In the genomic region with DNA sequence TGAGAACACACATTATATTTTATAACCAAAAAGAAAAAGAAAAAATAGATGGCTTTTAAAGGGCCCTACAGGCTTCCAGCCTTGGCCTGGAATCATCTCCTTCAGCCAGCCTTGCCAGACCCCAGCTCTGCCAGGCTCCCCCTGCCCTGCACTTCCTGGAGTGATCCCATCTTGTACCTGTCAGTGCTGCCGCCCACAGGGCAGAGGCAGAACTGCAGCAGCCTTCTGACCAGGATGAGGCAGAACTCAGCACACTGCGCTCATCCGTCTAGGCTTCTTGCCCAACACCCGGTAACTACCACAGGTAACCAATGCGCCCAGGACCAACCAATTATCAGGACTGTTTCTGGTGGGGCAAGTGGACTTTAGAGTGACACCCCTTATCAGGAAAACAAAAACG, we compare ENCODE assay signal across 11 mouse cellular contexts. TPM values are rescaled to one million over a fixed set of nuclear protein-coding genes. Genes with fewer than 3 reads are reported as not detected.
DNase-seq lines count a peak whose midpoint lies in the region; ATAC-seq and TF ChIP-seq lines count a peak whose summit lies in the region.
"Had no signal": no experiment of that assay in that cellular context is flagged by ENCODE, and none has a peak within 500 bp of the region (broad histone marks: within the 10 kb centered on the region; RNA-seq: fewer than 3 reads in every experiment).

No protein-coding gene starts in this region.

- no peak overlapping the region for H3K27ac ChIP-seq in intestine, postnatal 0 days (ENCODE audit: low read depth, low read length)
- H3K27ac ChIP-seq in intestine, embryonic 16.5 days (ENCODE audit: low read length), result no peak overlapping the region
- H3K27ac ChIP-seq in bone marrow macrophage, adult 2 months (ENCODE audit: insufficient read depth, low read depth, low read length), result no peak overlapping the region
- H3K27ac ChIP-seq in forebrain, embryonic 11.5 days (ENCODE audit: low read depth, low read length), result no peak overlapping the region
- H3K27ac ChIP-seq: embryonic facial prominence, embryonic 13.5 days; limb, embryonic 13.5 days; stomach, embryonic 15.5 days had no signal

- no peak overlapping the region for H3K9ac ChIP-seq in intestine, postnatal 0 days (ENCODE audit: low read depth, low read length)
- H3K9ac ChIP-seq in intestine, embryonic 16.5 days (ENCODE audit: low read depth, low read length), result no peak overlapping the region
- no peak overlapping the region for H3K9ac ChIP-seq in forebrain, embryonic 11.5 days (ENCODE audit: low read length)
- H3K9ac ChIP-seq: embryonic facial prominence, embryonic 13.5 days; limb, embryonic 13.5 days; stomach, embryonic 15.5 days had no signal

- WGBS in intestine, postnatal 0 days, result 44% methylated on average over 6 of the region's 6 CpGs
- 47% methylated on average over 6 of the region's 6 CpGs for WGBS in intestine, embryonic 16.5 days
- 53% methylated on average over 6 of the region's 6 CpGs for WGBS in forebrain, embryonic 11.5 days

- H3K4me1 ChIP-seq in intestine, postnatal 0 days (replicated peaks; ENCODE audit: control insufficient read depth, insufficient read depth, low read length), result no peaks in the 10 kb centered on the region
- no peaks in the 10 kb centered on the region for H3K4me1 ChIP-seq in intestine, embryonic 16.5 days (ENCODE audit: control insufficient read depth, insufficient read depth, low read length)
- peaks cover 9% of the 10 kb centered on the region for H3K4me1 ChIP-seq in E14TG2a.4 (replicated peaks; ENCODE audit: low read depth, low read length)
- H3K4me1 ChIP-seq in bone marrow macrophage, adult 2 months (ENCODE audit: control insufficient read depth, insufficient read depth, low read length), result no peaks in the 10 kb centered on the region
- H3K4me1 ChIP-seq in forebrain, embryonic 11.5 days (replicated peaks; ENCODE audit: control insufficient read depth, insufficient read depth, low read length), result peaks cover 3% of the 10 kb centered on the region
- H3K4me1 ChIP-seq: stomach, embryonic 15.5 days had no signal

- no peak for TF ChIP-seq POLR2A in bone marrow macrophage, adult 2 months (IDR thresholded peaks at IDR 0.05; ENCODE audit: borderline replicate concordance, low read depth, low read length)

- peak; percentile 80 for DNase-seq in forebrain, embryonic 11.5 days (ENCODE audit: low spot score)
- peak; percentile 44 for DNase-seq in kidney, postnatal 14 days
- DNase-seq in naive thymus-derived CD4-positive, alpha-beta T cell, adult 2 months (ENCODE audit: low read depth), result peak; percentile 20
- peak; percentile 79 for DNase-seq in thymus, postnatal 4 days

- no peak for ATAC-seq in intestine, postnatal 0 days
- no peak for ATAC-seq in intestine, embryonic 16.5 days
- ATAC-seq in forebrain, embryonic 11.5 days (replicated peaks; ENCODE audit: low FRiP score), result no peak

- no peaks in the 10 kb centered on the region for H3K27me3 ChIP-seq in intestine, postnatal 0 days (replicated peaks; ENCODE audit: control insufficient read depth, insufficient read depth, low read length)
- H3K27me3 ChIP-seq in intestine, embryonic 16.5 days (replicated peaks; ENCODE audit: control insufficient read depth, insufficient read depth, low read length), result no peaks in the 10 kb centered on the region
- peaks cover 35% of the 10 kb centered on the region for H3K27me3 ChIP-seq in E14TG2a.4 (ENCODE audit: insufficient read depth, low read length)
- H3K27me3 ChIP-seq in forebrain, embryonic 11.5 days (ENCODE audit: control insufficient read depth, insufficient read depth, low read length), result no peaks in the 10 kb centered on the region
- H3K27me3 ChIP-seq: embryonic facial prominence, embryonic 13.5 days; stomach, embryonic 15.5 days had no signal

- no peak overlapping the region for H3K4me3 ChIP-seq in intestine, postnatal 0 days (ENCODE audit: low read depth, low read length)
- H3K4me3 ChIP-seq in intestine, embryonic 16.5 days (ENCODE audit: low read length), result no peak overlapping the region
- no peak overlapping the region for H3K4me3 ChIP-seq in E14TG2a.4 (replicated peaks; ENCODE audit: low read length)
- H3K4me3 ChIP-seq in bone marrow macrophage, adult 2 months (ENCODE audit: insufficient read depth, low read length), result no peak overlapping the region
- no peak overlapping the region for H3K4me3 ChIP-seq in forebrain, embryonic 11.5 days (ENCODE audit: low read depth, low read length)
- H3K4me3 ChIP-seq: embryonic facial prominence, embryonic 13.5 days; limb, embryonic 13.5 days; stomach, embryonic 15.5 days had no signal

- TF ChIP-seq CTCF in intestine, postnatal 0 days (IDR thresholded peaks at IDR 0.05; ENCODE audit: low read depth), result peak; percentile 78
- TF ChIP-seq CTCF in E14TG2a.4 (conservative IDR thresholded peaks at IDR 0.05; ENCODE audit: low read length), result peak; percentile 99
- peak; percentile 45 for TF ChIP-seq CTCF in bone marrow macrophage, adult 2 months (IDR thresholded peaks at IDR 0.05; ENCODE audit: low read depth, low read length)

- no peak overlapping the region for H3K4me2 ChIP-seq in intestine, postnatal 0 days (replicated peaks; ENCODE audit: low read depth)
- no peak overlapping the region for H3K4me2 ChIP-seq in intestine, embryonic 16.5 days (ENCODE audit: low read depth, low read length)
- no peak overlapping the region for H3K4me2 ChIP-seq in forebrain, embryonic 11.5 days (ENCODE audit: low read depth, low read length, severe bottlenecking)
- H3K4me2 ChIP-seq: embryonic facial prominence, embryonic 13.5 days; limb, embryonic 13.5 days; stomach, embryonic 15.5 days had no signal

- no peaks in the 10 kb centered on the region for H3K9me3 ChIP-seq in intestine, postnatal 0 days (ENCODE audit: control insufficient read depth)
- H3K9me3 ChIP-seq in intestine, embryonic 16.5 days (ENCODE audit: control insufficient read depth, low read length), result no peaks in the 10 kb centered on the region
- no peaks in the 10 kb centered on the region for H3K9me3 ChIP-seq in E14TG2a.4 (ENCODE audit: low read length)
- H3K9me3 ChIP-seq in forebrain, embryonic 11.5 days (ENCODE audit: control insufficient read depth, low read length), result no peaks in the 10 kb centered on the region
- H3K9me3 ChIP-seq: embryonic facial prominence, embryonic 13.5 days; limb, embryonic 13.5 days; stomach, embryonic 15.5 days had no signal

- H3K36me3 ChIP-seq in intestine, postnatal 0 days (ENCODE audit: control insufficient read depth, insufficient read depth), result no peaks in the 10 kb centered on the region
- H3K36me3 ChIP-seq in intestine, embryonic 16.5 days (ENCODE audit: control insufficient read depth, insufficient read depth, low read length), result no peaks in the 10 kb centered on the region
- H3K36me3 ChIP-seq in E14TG2a.4 (ENCODE audit: insufficient read depth, low read length), result no peaks in the 10 kb centered on the region
- no peaks in the 10 kb centered on the region for H3K36me3 ChIP-seq in forebrain, embryonic 11.5 days (ENCODE audit: control insufficient read depth, insufficient read depth, low read length)
- H3K36me3 ChIP-seq: embryonic facial prominence, embryonic 13.5 days; limb, embryonic 13.5 days; stomach, embryonic 15.5 days had no signal

RNA-seq across cellular contexts. Expression of a gene that starts 22.0 kb away (rescaled TPM):
- 0.72 and 0.98 TPM in 2 replicates for polyA plus RNA-seq in intestine, postnatal 0 days (2015; fragmentation: Nextera tagmentation; extraction: Ambion mirVana)
- polyA plus RNA-seq in intestine, embryonic 16.5 days (2015; fragmentation: Nextera tagmentation; extraction: Ambion mirVana), result 1.0 and 1.7 TPM in 2 replicates
- not detected in 2 replicates for polyA plus RNA-seq in bone marrow macrophage, adult 2 months (2012; ENCODE audit: insufficient read depth, insufficient read length, missing spikeins)
- polyA plus RNA-seq in forebrain, embryonic 11.5 days (2014; fragmentation: Nextera tagmentation; extraction: Ambion mirVana), result 2.5 and 3.2 TPM in 2 replicates

Comparison
In these comparisons a context has a peak if more than half of its experiments do, and no peak if none do; other contexts are left out.
1. CTCF ChIP-seq: peak in every context shown above with its lines; median percentile 99 in E14TG2a.4; 78 in intestine, postnatal 0 days; 45 in bone marrow macrophage, adult 2 months.
2. DNase-seq: peak in every context shown above with its lines; median percentile 80 in forebrain, embryonic 11.5 days; 79 in thymus, postnatal 4 days; 44 in kidney, postnatal 14 days; 20 in naive thymus-derived CD4-positive, alpha-beta T cell, adult 2 months.